Mouse (Mus musculus) gastrocnemius, postnatal 36 days (tissue): ENCODE results near the gene Fam227a. TPM values are rescaled to one million over a fixed set of nuclear protein-coding genes. Genes with fewer than 3 reads are reported as not detected.
A peak's percentile ranks its signal among the peaks of the same experiment; 100 is the strongest.

ENCODE experiments used
- DNase-seq, 2 experiments: peaks; one replicate each; pipeline ENCODE4 v3.0.0; 2022
- intact Hi-C: fragments of 180-260 bp; cut with DNase I; formaldehyde crosslinking; loops from one replicate; pipeline ENCODE4 v1.15.1; 2025
- long read RNA-seq, 2 experiments: library from polyadenylated mRNA; stranded (forward); transcript quantifications; one replicate each; pipeline ENCODE4 v2.0.0; 2021
- total RNA-seq, 2 experiments: library from RNA; stranded (reverse); gene quantifications; 2 replicates each; pipeline ENCODE4 v1.2.3; 2021

Fam227a gene
- total RNA-seq: under 1 TPM; 0.81 to 0.87 TPM
- long read RNA-seq, experiment 1: 0 reads
- long read RNA-seq, experiment 2: 0 reads

DNA sequence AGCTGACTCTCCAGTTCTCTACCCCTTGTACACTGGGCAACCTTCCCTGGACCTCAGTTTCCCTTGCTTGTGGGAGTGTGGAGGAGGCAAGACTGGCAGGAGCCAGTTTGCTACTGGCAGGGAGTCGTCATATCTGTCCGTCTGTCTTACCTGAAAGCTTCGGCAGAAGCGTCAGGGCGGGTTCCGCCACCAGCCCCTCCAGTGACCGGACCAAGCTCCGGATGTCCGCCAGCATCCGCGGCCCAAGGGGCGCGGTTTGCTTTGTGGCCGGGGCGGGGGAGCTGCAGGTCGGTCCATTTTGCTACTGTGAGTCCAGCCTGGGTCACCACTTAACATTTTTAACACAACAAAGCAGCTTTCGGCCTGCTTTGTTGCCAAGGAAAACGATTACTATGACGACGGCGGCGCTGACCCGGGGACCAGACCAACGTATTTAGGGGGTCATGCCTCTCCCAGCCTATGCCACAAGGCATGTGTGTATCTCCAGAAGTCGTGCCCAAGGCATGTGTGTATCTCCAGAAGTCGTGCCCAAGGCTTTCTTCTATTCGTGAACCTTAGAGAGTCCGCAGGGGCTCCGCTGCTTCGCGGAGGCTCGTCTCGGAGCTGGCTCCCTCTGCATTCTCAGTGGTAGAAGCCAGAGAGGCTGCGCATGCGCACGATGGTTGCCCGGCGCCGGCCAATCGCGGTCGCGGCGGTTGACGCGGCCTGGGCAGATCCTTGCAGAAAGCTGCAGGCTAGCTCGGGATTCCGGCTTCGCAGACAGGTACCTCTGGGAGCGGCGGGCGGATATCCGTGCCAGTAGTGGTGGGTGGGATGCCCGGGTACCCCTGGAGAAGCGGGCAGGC lies at the start of gene Fam227a, which contains the start of gene Cby1:
TSS of gene Fam227a (minus strand) at position 426 of the 845 bp plus-strand sequence.
TSS of gene Cby1 (plus strand) at position 669 of the 845 bp plus-strand sequence.
- peak; percentile 93 to 98 for DNase-seq
- intact Hi-C loops: no loop called here

GRCm38 (mm10) chr15:79708229-79708822 lies 49.6 kb upstream of the Fam227a start:
- intact Hi-C loops: no loop called here
- no peak for DNase-seq

DNA sequence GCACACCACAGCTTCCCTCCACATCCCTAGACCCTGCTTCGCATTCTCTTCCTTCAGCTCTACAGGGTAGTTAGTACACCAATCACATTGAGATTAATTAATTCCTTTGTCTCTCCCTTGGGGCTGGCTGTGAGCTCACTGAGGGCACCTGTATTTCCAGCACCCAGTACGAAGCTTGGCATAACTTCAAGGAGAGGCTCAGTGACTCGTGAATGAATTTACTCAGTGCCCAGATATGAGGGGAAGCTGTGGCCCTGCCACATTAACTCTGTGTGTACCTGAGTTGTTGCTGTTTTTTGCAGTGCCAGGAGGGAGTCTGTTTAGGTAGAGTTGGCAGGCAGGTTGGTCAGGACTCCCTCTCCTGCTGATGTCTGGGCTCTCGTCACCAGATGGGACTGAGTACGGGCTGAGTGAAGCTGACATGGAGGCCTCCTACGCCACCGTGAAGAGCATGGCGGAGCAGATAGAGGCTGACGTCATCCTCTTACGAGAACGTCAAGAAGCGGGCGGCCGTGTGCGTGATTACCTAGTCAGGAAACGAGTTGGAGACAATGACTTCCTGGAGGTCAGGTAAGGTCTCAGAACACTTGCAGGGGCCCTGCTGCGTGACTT lies 48.0 kb upstream of the Fam227a start:
- no peak for DNase-seq
- intact Hi-C loops: no loop called here

GRCm38 (mm10) chr15:79697558-79698187 lies 38.9 kb upstream of the Fam227a start:
- intact Hi-C loops: no loop called here
- no peak for DNase-seq

DNA sequence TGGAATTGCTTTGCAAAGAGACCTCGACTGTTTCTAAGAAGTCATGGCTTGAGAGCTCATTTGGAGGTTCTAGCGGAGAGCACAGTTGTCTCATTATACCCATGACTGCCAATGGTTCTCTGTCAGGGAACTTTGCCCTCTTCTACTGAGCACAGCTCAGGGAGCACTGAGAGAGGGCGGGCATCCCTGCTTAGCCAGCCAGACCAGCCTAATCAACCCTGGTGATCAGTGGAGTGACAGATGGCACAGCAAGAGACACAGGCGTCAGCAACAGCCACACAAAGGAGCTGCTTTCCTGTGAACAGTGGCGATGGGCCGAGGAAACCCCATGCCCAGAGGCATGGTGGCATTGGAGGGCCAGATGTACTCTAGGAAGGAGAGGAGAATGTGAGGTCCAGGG lies 38.3 kb upstream of the Fam227a start:
- no peak for DNase-seq
- intact Hi-C loops: no loop called here

DNA sequence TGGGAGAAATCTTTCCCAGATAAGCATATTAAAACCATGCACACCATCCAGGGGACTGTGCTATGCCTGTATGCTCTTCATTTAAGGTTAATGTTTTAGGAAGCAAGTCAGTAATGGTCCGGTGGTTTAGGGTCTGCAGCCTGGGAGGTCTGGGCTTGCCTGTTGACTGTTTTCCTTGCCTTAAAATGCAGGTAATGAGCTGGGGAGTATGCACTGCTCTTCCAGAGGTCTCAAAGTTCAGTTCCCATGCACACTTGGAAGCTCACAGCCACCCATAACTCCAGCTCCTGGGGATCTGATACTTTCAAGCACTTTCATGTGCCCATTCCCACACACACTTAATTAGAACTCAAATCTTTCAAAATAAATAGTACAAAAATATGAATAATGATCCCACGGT lies 37.8 kb upstream of the Fam227a start:
- intact Hi-C loops: no loop called here
- no peak for DNase-seq

DNA sequence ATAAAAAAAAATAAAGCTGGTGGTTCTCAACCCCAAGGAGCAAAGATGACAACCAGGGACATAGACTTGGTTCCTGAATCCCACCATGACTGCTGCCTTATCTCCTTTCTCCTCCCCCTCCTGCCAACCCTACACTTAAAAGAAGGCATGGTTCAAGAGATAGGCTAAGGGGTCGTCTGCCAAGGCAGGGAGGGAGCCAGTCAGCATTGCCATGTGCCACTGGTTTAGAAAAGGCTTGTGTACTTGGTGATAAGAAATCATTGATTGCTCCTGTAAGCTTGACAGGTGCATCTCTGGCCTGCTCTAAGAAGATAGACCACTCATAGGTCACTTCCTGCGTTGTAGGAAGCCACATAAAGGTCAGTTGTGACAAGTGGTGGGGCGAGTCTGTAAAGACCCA lies 36.8 kb upstream of the Fam227a start:
- no peak for DNase-seq
- intact Hi-C loops: no loop called here

DNA sequence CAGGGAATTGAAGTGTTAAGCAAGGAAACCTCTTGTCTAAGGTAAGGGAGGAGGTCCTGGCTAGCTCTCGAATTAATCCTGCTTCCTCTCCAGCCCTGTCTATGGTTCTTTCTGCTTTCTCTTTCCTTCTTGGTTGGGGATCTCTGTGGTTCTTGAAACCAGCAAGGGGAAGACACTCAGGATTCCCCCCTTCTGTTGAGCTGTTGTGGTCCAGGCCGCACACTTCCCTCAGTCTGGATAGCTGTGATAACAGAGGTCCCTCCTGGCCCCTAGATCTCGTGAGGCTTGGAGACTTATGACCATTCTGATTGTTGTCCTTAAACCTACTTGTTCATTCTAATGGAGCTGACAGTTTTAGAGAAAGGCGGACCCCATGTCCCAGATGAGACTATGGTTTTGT lies 35.8 kb upstream of the Fam227a start:
- no peak for DNase-seq
- intact Hi-C loops: no loop called here

DNA sequence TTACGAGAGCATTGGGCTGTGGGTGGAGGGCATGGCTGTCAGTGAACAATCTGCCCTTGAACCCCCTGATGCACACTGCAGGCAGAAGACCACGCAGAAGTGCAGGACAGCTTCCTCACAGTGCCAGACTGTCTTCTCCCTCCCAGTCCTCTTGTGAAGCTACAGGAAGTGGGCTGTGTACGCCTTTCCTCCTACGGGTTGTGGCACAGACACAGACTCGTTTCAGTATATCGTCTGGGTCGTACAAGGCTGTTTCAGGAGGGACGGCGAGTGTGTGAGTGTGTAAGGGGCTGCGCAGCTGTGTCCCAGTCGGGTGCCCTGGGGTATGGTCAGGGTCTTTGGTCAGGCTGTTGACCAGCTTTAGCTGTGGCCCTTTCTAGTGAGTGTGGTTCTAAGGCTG lies 35.0 kb upstream of the Fam227a start:
- intact Hi-C loops: no loop called here
- DNase-seq: no peak

DNA sequence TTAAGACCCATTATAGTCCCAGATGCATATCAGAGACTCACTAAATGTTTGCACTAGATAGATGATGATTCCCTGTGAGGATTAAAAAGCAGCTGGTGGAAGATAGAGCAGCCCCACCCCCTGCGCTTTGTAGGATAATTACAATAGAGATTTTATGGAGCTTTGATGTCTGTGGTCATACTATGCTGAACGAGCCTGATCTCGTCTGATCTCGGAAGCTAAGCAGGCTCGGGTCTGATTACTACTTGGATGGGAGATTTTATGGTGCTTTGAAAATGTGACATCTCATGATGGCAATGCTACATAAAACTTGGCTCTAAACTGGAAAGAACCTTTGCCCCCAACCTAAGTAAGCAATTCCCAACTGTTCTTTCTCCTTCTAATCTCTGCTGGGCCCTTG lies 33.6 kb upstream of the Fam227a start:
- intact Hi-C loops: no loop called here
- no peak for DNase-seq

- peak; percentile 20 to 54 for DNase-seq
- intact Hi-C loops: no loop called here
These were observed 32.3 kb upstream of the Fam227a start for GRCm38 (mm10) chr15:79691023-79691508.

DNA sequence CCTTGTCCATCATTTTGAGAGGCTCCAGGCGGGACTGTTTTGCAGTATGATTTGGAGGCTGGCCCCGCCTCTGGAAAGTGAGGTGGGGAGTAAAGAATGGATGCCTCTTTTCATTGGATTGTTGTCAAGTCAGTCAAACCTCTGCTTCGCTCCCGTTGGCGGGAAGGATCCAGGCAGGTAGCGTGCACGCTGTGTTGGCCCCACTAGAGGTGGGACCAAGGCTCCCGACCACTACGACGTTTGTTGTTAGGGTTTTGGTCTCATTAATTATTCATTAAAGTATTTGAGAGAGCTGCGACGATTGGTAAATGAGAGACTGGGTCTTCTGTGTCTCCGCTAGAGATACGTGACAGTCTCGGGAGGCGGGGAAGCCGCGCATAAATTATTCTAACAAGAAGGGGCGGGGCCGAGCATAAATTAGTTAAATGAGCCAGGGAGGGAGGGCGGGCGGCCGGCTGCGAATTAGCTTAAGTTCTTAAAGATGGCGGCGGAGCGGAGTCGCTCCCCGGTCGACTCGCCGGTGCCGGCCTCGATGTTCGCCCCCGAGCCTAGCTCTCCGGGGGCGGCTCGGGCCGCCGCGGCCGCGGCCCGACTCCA lies 31.8 kb upstream of the Fam227a start, which contains the start of gene Gtpbp1:
TSS of gene Gtpbp1 (plus strand) at position 420 of the 597 bp plus-strand sequence.
- intact Hi-C loops: no loop called here
- peak; percentile 87 to 95 for DNase-seq

DNA sequence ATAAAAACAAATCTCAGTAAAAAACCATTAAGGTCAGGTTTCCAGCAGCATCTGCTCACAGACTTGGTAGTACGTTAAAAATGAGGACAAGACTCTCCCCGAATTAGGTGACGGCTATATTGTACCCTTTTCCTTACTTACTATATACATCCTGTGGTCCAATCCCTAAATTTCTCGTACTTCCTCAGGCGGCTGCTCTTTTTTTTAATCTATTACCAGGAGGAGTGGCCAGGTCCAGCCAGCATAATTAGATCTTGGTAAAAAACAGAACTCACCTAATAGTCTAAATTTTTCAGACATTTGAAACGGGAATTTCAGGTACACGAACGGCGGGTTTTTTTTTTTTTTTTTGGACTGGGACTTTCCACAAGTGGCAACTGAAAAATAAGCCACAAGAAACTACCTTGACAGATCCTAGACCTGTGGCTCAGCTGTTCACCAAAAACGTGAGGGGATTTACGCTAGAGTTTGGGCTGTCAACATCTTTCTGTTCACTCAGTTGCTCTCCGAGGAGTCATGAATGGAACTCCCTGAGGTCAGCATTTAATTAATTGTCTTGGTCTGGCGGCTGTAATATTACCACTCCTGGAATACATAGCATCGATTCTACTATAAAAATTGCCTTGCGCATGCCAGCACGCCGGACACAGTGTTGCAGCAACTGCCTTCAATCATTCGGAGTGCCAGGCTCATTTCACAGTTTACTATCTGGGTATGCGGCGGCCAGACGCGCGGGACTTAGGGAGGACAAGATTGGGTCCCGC lies 31.1 kb upstream of the Fam227a start:
- DNase-seq: no peak
- intact Hi-C loops: no loop called here

GRCm38 (mm10) chr15:79688268-79688956 lies 29.7 kb upstream of the Fam227a start:
- intact Hi-C loops: no loop called here
- no peak for DNase-seq

GRCm38 (mm10) chr15:79687646-79688267 lies 29.0 kb upstream of the Fam227a start, which contains the start of gene Josd1:
TSS of gene Josd1 (minus strand) at chr15:79687919.
- intact Hi-C loops: no loop called here

GRCm38 (mm10) chr15:79687175-79687574 lies 28.4 kb upstream of the Fam227a start:
- peak in 1 of 2 experiments; percentile 14 for DNase-seq
- intact Hi-C loops: no loop called here

More at GRCm38 (mm10) chr15:79687646-79688267, 29.0 kb upstream of the Fam227a start, which contains the start of gene Josd1:
- DNase-seq: peak; percentile 94 to 98

- intact Hi-C loops: no loop called here
- DNase-seq: no peak
These were observed 27.5 kb upstream of the Fam227a start for GRCm38 (mm10) chr15:79686046-79686869.
